Mouse (Mus musculus): ENCODE data around the gene Mt4.

DNA sequence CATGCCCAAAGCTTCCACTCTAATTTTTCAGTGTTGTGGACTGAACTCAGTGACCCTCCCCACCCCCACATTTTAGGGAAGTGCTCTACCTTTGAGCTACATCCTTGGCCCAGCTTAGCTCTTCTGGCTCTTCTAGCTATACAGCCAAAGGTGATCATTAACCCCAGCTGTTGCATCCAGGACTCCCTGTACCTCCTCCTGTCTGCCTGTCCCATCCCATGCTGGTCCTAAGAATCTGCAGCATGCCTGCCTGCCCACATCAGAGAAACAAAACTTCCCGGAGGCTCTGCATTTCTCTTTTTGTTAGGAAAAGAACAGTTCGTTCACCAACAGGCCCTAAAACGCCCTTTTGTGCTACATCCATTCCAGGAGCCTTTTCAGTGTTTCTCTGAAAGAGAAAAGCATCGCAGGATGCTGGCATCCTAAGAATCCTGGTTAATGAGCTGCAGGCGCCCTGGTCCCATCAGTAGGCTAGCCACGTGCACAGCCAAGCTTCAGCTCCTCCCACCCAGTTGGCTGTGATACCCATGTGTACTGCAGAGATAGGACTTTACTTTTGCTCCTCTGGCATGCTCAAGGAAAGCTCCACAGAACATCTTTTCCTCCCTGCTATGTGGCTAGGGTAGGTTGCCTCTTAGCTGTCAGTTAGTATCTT, 18.1 kb upstream of the Mt4 start:
- TF ChIP-seq CTCF (IDR thresholded peaks at IDR 0.05; ENCODE audit: low read depth) (no peak), EP300 (IDR thresholded peaks at IDR 0.05; ENCODE audit: low read depth) (peak; percentile 61; the same call in 1 of the 2 replicates)

Measured in liver, postnatal 0 days (tissue).